Mouse (Mus musculus) cortical plate, adult 2 months (tissue): ENCODE measurements around the gene Msi2.

Experiments
- CTCF ChIP-seq: fragments of 200-500 bp; IDR thresholded peaks from 2 replicates; pipeline ENCODE4 v1.5.1; 2011; ENCODE audit warnings: mild to moderate bottlenecking, control low read depth, low read length; ENCODE audit not compliant: insufficient read depth; ENCODE audit errors: extremely low read depth
- POLR2A ChIP-seq: fragments of 200-500 bp; IDR thresholded peaks from 2 replicates; pipeline ENCODE4 v1.6.1; 2011; ENCODE audit warnings: mild to moderate bottlenecking, low read length, control low read depth; ENCODE audit not compliant: insufficient read depth; ENCODE audit errors: extremely low read depth

GRCm38 (mm10) chr11:88359736-88360135, 358.6 kb downstream of the Msi2 start:
- TF ChIP-seq CTCF, result no peak
- no peak for TF ChIP-seq POLR2A
